Mouse (Mus musculus) spleen, adult 2 months (tissue): ENCODE measurements at regions not wholly inside any gene's neighbourhood (a gene's known extent, or its start where the extent isn't known, plus 50 kb on each side); places are given as distances from the start of the nearest gene placed in this dataset.

Source experiments
- CTCF ChIP-seq: fragments of 200-500 bp; IDR thresholded peaks from 2 replicates; pipeline ENCODE4 v1.5.1; 2011; ENCODE audit warnings: mild to moderate bottlenecking, inconsistent platforms; ENCODE audit not compliant: insufficient read depth, insufficient read length, insufficient replicate concordance; ENCODE audit errors: extremely low read depth
- POLR2A ChIP-seq: fragments of 200-500 bp; IDR thresholded peaks from 2 replicates; pipeline ENCODE4 v1.6.1; 2011; ENCODE audit warnings: low read depth, low read length, inconsistent platforms

DNA sequence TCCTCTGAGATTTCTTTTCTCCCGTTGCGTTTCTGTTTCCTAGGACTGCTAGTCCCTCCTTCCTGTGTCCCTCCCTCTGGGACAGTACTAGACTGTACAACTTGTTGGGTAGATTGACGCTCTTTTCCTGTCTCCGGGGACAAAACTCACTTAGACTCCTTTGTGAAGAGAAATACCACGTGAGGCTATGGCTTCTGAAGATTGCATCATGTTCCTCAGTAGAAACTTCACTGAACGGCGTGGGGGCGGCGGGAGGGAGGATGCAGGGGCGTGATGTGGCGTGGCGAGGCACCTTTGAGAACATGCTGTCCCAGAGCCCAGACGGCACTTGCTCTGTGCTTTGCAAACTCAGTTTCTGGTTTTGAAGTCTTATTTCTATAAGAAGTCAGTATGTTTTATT is 78.5 kb downstream of the Spata18 start:
- TF ChIP-seq CTCF (no peak), POLR2A (no peak)
